Mouse (Mus musculus): ENCODE results near the gene Eif5. TPM values are rescaled to one million over a fixed set of nuclear protein-coding genes. Genes with fewer than 3 reads are reported as not detected.

The Eif5 gene
- polyA plus RNA-seq (2014; fragmentation: Nextera tagmentation; extraction: Ambion mirVana): 726 and 782 TPM in 2 replicates

GRCm38 (mm10) chr12:111537796-111538291, at the start of gene Eif5:
Gene Eif5 (plus strand): TSS chr12:111538016.
- DNase-seq (ENCODE audit: low spot score, missing footprints) (peak; percentile 100), ATAC-seq (ENCODE audit: low FRiP score) (peak; percentile 99)
- H3K9ac ChIP-seq (ENCODE audit: low read length): peak within 1 kb of the TSS; percentile 99
- peak within 1 kb of the TSS; percentile 96 for H3K27ac ChIP-seq (ENCODE audit: low read depth, low read length)
- H3K4me2 ChIP-seq: peak within 1 kb of the TSS; percentile 89
- H3K27me3 ChIP-seq (ENCODE audit: control insufficient read depth, insufficient read depth, low read length): no peaks in the 10 kb centered on the region
- peaks cover 14% of the 10 kb centered on the region for H3K4me1 ChIP-seq (ENCODE audit: control insufficient read depth, insufficient read depth, low read length)
- peaks cover 9% of the 10 kb centered on the region for H3K36me3 ChIP-seq (ENCODE audit: control insufficient read depth, insufficient read depth, low read length)
- WGBS: under 1% methylated on average over 45 of the region's 47 CpGs
- H3K9me3 ChIP-seq (ENCODE audit: control insufficient read depth, low read length): no peaks in the 10 kb centered on the region
- H3K4me3 ChIP-seq (ENCODE audit: low read depth, low read length): peak within 1 kb of the TSS; percentile 96

- Histone ChIP-seq H3K27ac (ENCODE audit: low read depth, low read length) (no peak overlapping the region), H3K4me1 (ENCODE audit: control insufficient read depth, insufficient read depth, low read length) (peaks cover 8% of the 10 kb centered on the region), H3K36me3 (ENCODE audit: control insufficient read depth, insufficient read depth, low read length) (no peaks in the 10 kb centered on the region), H3K9ac (ENCODE audit: low read length) (no peak overlapping the region), H3K4me3 (ENCODE audit: low read depth, low read length) (no peak overlapping the region), H3K4me2 (no peak overlapping the region), H3K27me3 (ENCODE audit: control insufficient read depth, insufficient read depth, low read length) (peaks cover 32% of the 10 kb centered on the region), H3K9me3 (ENCODE audit: control insufficient read depth, low read length) (no peaks in the 10 kb centered on the region)
- ATAC-seq (ENCODE audit: low FRiP score) (no peak), DNase-seq (ENCODE audit: low spot score, missing footprints) (no peak)
- 74% methylated on average over 11 of the region's 11 CpGs for WGBS
Observed at GRCm38 (mm10) chr12:111489261-111489865, 48.5 kb upstream of the Eif5 start.

- H3K4me3 ChIP-seq (ENCODE audit: low read depth, low read length): no peak overlapping the region
- 82% methylated on average over 4 of the region's 4 CpGs for WGBS
- H3K27me3 ChIP-seq (ENCODE audit: control insufficient read depth, insufficient read depth, low read length): no peaks in the 10 kb centered on the region
- no peak for DNase-seq (ENCODE audit: low spot score, missing footprints)
- no peak overlapping the region for H3K27ac ChIP-seq (ENCODE audit: low read depth, low read length)
- no peak overlapping the region for H3K9ac ChIP-seq (ENCODE audit: low read length)
- H3K4me1 ChIP-seq (ENCODE audit: control insufficient read depth, insufficient read depth, low read length): peaks cover 4% of the 10 kb centered on the region; the same call in 1 of the 2 replicates
- no peaks in the 10 kb centered on the region for H3K36me3 ChIP-seq (ENCODE audit: control insufficient read depth, insufficient read depth, low read length)
- no peaks in the 10 kb centered on the region for H3K9me3 ChIP-seq (ENCODE audit: control insufficient read depth, low read length)
- no peak for ATAC-seq (ENCODE audit: low FRiP score)
- no peak overlapping the region for H3K4me2 ChIP-seq
Observed at GRCm38 (mm10) chr12:111494931-111495330, 42.9 kb upstream of the Eif5 start.

DNA sequence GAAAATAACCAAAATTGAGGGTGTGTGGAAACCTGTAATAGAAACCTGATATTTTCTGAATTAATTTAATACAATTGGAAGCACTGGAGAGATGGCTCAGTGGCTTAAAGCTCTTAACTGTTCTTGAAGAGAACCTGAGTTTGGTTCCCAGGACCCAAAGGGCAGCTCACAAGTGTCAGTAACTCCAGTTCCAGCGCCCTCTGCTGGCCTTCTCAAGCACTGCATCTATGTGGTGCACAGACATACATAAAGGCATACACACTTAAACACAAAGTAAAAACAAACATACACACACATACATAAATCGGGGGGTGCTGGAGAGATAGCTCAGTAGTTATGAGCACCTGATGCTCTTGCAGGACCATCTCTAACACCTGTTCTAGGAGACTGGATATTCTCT, 40.7 kb upstream of the Eif5 start:
- H3K27ac ChIP-seq (ENCODE audit: low read depth, low read length): no peak overlapping the region
- WGBS: 56% methylated on average over 2 of the region's 2 CpGs

DNA sequence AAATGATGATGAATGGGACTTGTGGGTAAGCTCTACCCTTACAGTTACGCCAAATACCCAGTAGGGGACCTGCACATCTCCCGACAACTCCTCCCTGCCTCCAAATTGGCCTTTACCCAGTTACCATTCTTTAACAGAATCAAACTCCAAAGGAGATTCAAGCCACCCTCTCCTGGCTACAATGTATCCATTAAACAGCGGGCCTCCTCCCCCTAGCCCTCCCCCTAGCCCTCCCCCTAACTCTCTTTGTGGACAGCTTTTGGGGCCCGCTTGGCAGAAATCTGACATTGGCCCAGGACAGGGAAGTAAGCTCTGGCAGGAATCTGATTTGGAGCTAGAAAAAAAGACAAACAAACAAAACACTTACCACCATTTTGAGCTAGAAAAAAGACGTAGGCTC, 38.2 kb upstream of the Eif5 start:
- Histone ChIP-seq H3K4me1 (ENCODE audit: control insufficient read depth, insufficient read depth, low read length) (peaks cover 14% of the 10 kb centered on the region), H3K9ac (ENCODE audit: low read length) (no peak overlapping the region), H3K36me3 (ENCODE audit: control insufficient read depth, insufficient read depth, low read length) (no peaks in the 10 kb centered on the region), H3K4me2 (no peak overlapping the region), H3K27ac (ENCODE audit: low read depth, low read length) (no peak overlapping the region), H3K4me3 (ENCODE audit: low read depth, low read length) (no peak overlapping the region), H3K27me3 (ENCODE audit: control insufficient read depth, insufficient read depth, low read length) (no peaks in the 10 kb centered on the region), H3K9me3 (ENCODE audit: control insufficient read depth, low read length) (no peaks in the 10 kb centered on the region)
- 54% methylated on average over 5 of the region's 5 CpGs for WGBS
- DNase-seq (ENCODE audit: low spot score, missing footprints) (no peak), ATAC-seq (ENCODE audit: low FRiP score) (no peak)

More for the DNA sequence above, 40.7 kb upstream of the Eif5 start:
- ATAC-seq (ENCODE audit: low FRiP score) (no peak), DNase-seq (ENCODE audit: low spot score, missing footprints) (no peak)
- Histone ChIP-seq H3K27me3 (ENCODE audit: control insufficient read depth, insufficient read depth, low read length) (no peaks in the 10 kb centered on the region), H3K9ac (ENCODE audit: low read length) (no peak overlapping the region), H3K9me3 (ENCODE audit: control insufficient read depth, low read length) (no peaks in the 10 kb centered on the region), H3K36me3 (ENCODE audit: control insufficient read depth, insufficient read depth, low read length) (no peaks in the 10 kb centered on the region), H3K4me1 (ENCODE audit: control insufficient read depth, insufficient read depth, low read length) (peaks cover 14% of the 10 kb centered on the region), H3K4me2 (no peak overlapping the region), H3K4me3 (ENCODE audit: low read depth, low read length) (no peak overlapping the region)

GRCm38 (mm10) chr12:111500725-111501124, 37.1 kb upstream of the Eif5 start:
- peak overlapping the region; percentile 30; the same call in 1 of the 2 replicates for H3K9ac ChIP-seq (ENCODE audit: low read length)
- H3K4me1 ChIP-seq (ENCODE audit: control insufficient read depth, insufficient read depth, low read length): peaks cover 14% of the 10 kb centered on the region
- WGBS: 17% methylated on average over 5 of the region's 5 CpGs
- peak overlapping the region; percentile 63 for H3K27ac ChIP-seq (ENCODE audit: low read depth, low read length)
- DNase-seq (ENCODE audit: low spot score, missing footprints) (peak; percentile 95), ATAC-seq (ENCODE audit: low FRiP score) (peak; percentile 92)
- H3K9me3 ChIP-seq (ENCODE audit: control insufficient read depth, low read length): no peaks in the 10 kb centered on the region
- 0 out of 2 replicates have a peak overlapping the region, but pooled peaks have one; percentile 13 for H3K4me3 ChIP-seq (ENCODE audit: low read depth, low read length)
- H3K4me2 ChIP-seq: peak overlapping the region; percentile 39
- H3K36me3 ChIP-seq (ENCODE audit: control insufficient read depth, insufficient read depth, low read length): no peaks in the 10 kb centered on the region
- no peaks in the 10 kb centered on the region for H3K27me3 ChIP-seq (ENCODE audit: control insufficient read depth, insufficient read depth, low read length)

GRCm38 (mm10) chr12:111503063-111503567, 34.7 kb upstream of the Eif5 start:
- DNase-seq (ENCODE audit: low spot score, missing footprints) (no peak), ATAC-seq (ENCODE audit: low FRiP score) (no peak)
- H3K9me3 ChIP-seq (ENCODE audit: control insufficient read depth, low read length): no peaks in the 10 kb centered on the region
- no peak overlapping the region for H3K27ac ChIP-seq (ENCODE audit: low read depth, low read length)
- peaks cover 14% of the 10 kb centered on the region for H3K4me1 ChIP-seq (ENCODE audit: control insufficient read depth, insufficient read depth, low read length)
- no peak overlapping the region for H3K4me2 ChIP-seq
- no peaks in the 10 kb centered on the region for H3K36me3 ChIP-seq (ENCODE audit: control insufficient read depth, insufficient read depth, low read length)
- no peak overlapping the region for H3K9ac ChIP-seq (ENCODE audit: low read length)
- H3K27me3 ChIP-seq (ENCODE audit: control insufficient read depth, insufficient read depth, low read length): no peaks in the 10 kb centered on the region
- H3K4me3 ChIP-seq (ENCODE audit: low read depth, low read length): no peak overlapping the region
- WGBS: 89% methylated on average over 12 of the region's 12 CpGs

DNA sequence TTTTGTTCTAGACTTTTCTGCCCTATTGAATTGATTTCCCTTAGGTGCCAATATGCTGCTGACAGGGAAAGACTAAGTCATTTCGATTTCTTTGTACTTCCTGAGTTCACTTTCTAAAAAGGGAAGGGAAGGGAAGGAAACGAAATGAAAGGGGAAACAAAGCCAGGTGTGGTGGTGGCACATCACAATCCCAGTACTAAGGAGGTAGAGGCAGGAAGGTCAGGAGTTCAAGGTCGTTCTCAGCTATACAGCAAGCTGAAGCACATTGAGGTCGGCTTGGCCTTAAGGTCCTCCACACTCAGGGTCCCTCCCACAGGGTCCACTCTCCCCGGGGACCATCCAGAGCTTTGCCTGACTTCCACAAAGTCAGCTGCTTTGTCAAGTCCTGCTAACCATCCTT, 34.2 kb upstream of the Eif5 start:
- Histone ChIP-seq H3K9me3 (ENCODE audit: control insufficient read depth, low read length) (no peaks in the 10 kb centered on the region), H3K27ac (ENCODE audit: low read depth, low read length) (no peak overlapping the region), H3K4me1 (ENCODE audit: control insufficient read depth, insufficient read depth, low read length) (peaks cover 14% of the 10 kb centered on the region), H3K36me3 (ENCODE audit: control insufficient read depth, insufficient read depth, low read length) (no peaks in the 10 kb centered on the region), H3K4me2 (no peak overlapping the region), H3K4me3 (ENCODE audit: low read depth, low read length) (no peak overlapping the region), H3K9ac (ENCODE audit: low read length) (no peak overlapping the region), H3K27me3 (ENCODE audit: control insufficient read depth, insufficient read depth, low read length) (no peaks in the 10 kb centered on the region)
- WGBS: 76% methylated on average over 5 of the region's 5 CpGs
- no peak for ATAC-seq (ENCODE audit: low FRiP score)
- no peak for DNase-seq (ENCODE audit: low spot score, missing footprints)

DNA sequence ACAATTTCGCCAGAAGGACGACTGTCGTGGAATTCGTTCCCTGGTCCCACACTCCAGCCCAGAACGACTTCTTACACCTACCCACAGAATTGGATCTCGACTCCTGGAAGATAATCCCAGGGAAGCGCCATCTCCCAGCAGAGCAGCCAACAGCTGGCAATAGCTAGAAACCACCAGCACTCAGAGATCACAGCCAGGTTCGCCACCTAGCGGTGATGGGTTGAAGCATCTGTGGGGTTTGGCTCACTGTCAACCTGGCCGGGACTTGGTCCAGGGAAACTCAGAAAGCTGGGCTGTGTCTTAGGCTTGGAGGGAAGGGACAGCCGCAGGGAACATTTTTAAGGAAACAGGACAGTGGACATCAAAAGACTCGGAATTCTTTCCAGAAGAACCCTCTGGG, 32.9 kb upstream of the Eif5 start:
- 0 out of 2 replicates have a peak overlapping the region, but pooled peaks have one; percentile 3 for H3K9ac ChIP-seq (ENCODE audit: low read length)
- peak; percentile 98 for DNase-seq (ENCODE audit: low spot score, missing footprints)
- no peaks in the 10 kb centered on the region for H3K36me3 ChIP-seq (ENCODE audit: control insufficient read depth, insufficient read depth, low read length)
- 6% methylated on average over 12 of the region's 12 CpGs for WGBS
- peaks cover 11% of the 10 kb centered on the region for H3K4me1 ChIP-seq (ENCODE audit: control insufficient read depth, insufficient read depth, low read length)
- H3K4me2 ChIP-seq: peak overlapping the region; percentile 34; the same call in 1 of the 2 replicates
- no peaks in the 10 kb centered on the region for H3K27me3 ChIP-seq (ENCODE audit: control insufficient read depth, insufficient read depth, low read length)
- H3K27ac ChIP-seq (ENCODE audit: low read depth, low read length): no peak overlapping the region
- H3K9me3 ChIP-seq (ENCODE audit: control insufficient read depth, low read length): no peaks in the 10 kb centered on the region
- H3K4me3 ChIP-seq (ENCODE audit: low read depth, low read length): peak overlapping the region; percentile 17; the same call in 1 of the 2 replicates
- peak; percentile 52; the same call in 1 of the 2 replicates for ATAC-seq (ENCODE audit: low FRiP score)

All from midbrain, embryonic 11.5 days (tissue).